Mouse (Mus musculus): ENCODE measurements at regions not wholly inside any gene's neighbourhood (a gene's known extent, or its start where the extent isn't known, plus 50 kb on each side); places are given as distances from the start of the nearest gene placed in this dataset.

- H3K27ac ChIP-seq (replicated peaks) = no peak overlapping the region
- no peak overlapping the region for H3K9ac ChIP-seq (ENCODE audit: low read length)
- no peak for TF ChIP-seq CTCF (IDR thresholded peaks at IDR 0.05; ENCODE audit: low read depth)
- no peak for TF ChIP-seq EP300 (optimal IDR thresholded peaks at IDR 0.05)
- DNase-seq (ENCODE audit: low spot score) (no peak), ATAC-seq (ENCODE audit: low FRiP score, low TSS enrichment) (no peak)
- WGBS = 88% methylated on average over 3 of the region's 3 CpGs
- 0 out of 2 replicates have a peak, but pooled peaks cover 2% of the 10 kb centered on the region for H3K36me3 ChIP-seq (ENCODE audit: control insufficient read depth, insufficient read depth, low read length)
- no peak overlapping the region for H3K4me3 ChIP-seq (ENCODE audit: low read depth, low read length)
- no peak overlapping the region for H3K4me2 ChIP-seq (replicated peaks; ENCODE audit: low read depth)
- H3K9me3 ChIP-seq (ENCODE audit: control insufficient read depth, low read length) = no peaks in the 10 kb centered on the region
- H3K4me1 ChIP-seq (replicated peaks; ENCODE audit: control insufficient read depth, insufficient read depth) = no peaks in the 10 kb centered on the region
- H3K27me3 ChIP-seq (ENCODE audit: control insufficient read depth, insufficient read depth, low read length) = no peaks in the 10 kb centered on the region
Measured at GRCm38 (mm10) chr13:119347988-119348387, 80.4 kb upstream of the Paip1 start.

GRCm38 (mm10) chr13:119351346-119351745 is 77.1 kb upstream of the Paip1 start:
- ATAC-seq (ENCODE audit: low FRiP score, low TSS enrichment) = no peak
- H3K4me2 ChIP-seq (replicated peaks; ENCODE audit: low read depth) = no peak overlapping the region
- no peak for DNase-seq (ENCODE audit: low spot score)
- 0 out of 2 replicates have a peak, but pooled peaks cover 10% of the 10 kb centered on the region for H3K36me3 ChIP-seq (ENCODE audit: control insufficient read depth, insufficient read depth, low read length)
- no peaks in the 10 kb centered on the region for H3K27me3 ChIP-seq (ENCODE audit: control insufficient read depth, insufficient read depth, low read length)
- no peak for TF ChIP-seq EP300 (optimal IDR thresholded peaks at IDR 0.05)
- no peak for TF ChIP-seq CTCF (IDR thresholded peaks at IDR 0.05; ENCODE audit: low read depth)
- H3K4me3 ChIP-seq (ENCODE audit: low read depth, low read length) = no peak overlapping the region
- H3K27ac ChIP-seq (replicated peaks) = no peak overlapping the region
- H3K4me1 ChIP-seq (replicated peaks; ENCODE audit: control insufficient read depth, insufficient read depth) = no peaks in the 10 kb centered on the region
- WGBS = 59% methylated on average over 13 of the region's 13 CpGs
- H3K9ac ChIP-seq (ENCODE audit: low read length) = no peak overlapping the region
- H3K9me3 ChIP-seq (ENCODE audit: control insufficient read depth, low read length) = no peaks in the 10 kb centered on the region

- Histone ChIP-seq H3K4me1 (replicated peaks; ENCODE audit: control insufficient read depth, insufficient read depth) (no peaks in the 10 kb centered on the region), H3K4me2 (replicated peaks; ENCODE audit: low read depth) (no peak overlapping the region), H3K27me3 (ENCODE audit: control insufficient read depth, insufficient read depth, low read length) (no peaks in the 10 kb centered on the region), H3K4me3 (ENCODE audit: low read depth, low read length) (no peak overlapping the region), H3K27ac (replicated peaks) (no peak overlapping the region), H3K9me3 (ENCODE audit: control insufficient read depth, low read length) (no peaks in the 10 kb centered on the region), H3K9ac (ENCODE audit: low read length) (no peak overlapping the region), H3K36me3 (ENCODE audit: control insufficient read depth, insufficient read depth, low read length) (peaks cover 16% of the 10 kb centered on the region)
- no peak for TF ChIP-seq EP300 (optimal IDR thresholded peaks at IDR 0.05)
- no peak for TF ChIP-seq CTCF (IDR thresholded peaks at IDR 0.05; ENCODE audit: low read depth)
- no peak for DNase-seq (ENCODE audit: low spot score)
- ATAC-seq (ENCODE audit: low FRiP score, low TSS enrichment) = no peak
- WGBS = 74% methylated on average over 3 of the region's 3 CpGs
Measured at GRCm38 (mm10) chr13:119358696-119359095, 69.7 kb upstream of the Paip1 start.

- H3K4me3 ChIP-seq (ENCODE audit: low read depth, low read length) = no peak overlapping the region
- WGBS = 41% methylated on average over 3 of the region's 3 CpGs
- no peak for ATAC-seq (ENCODE audit: low FRiP score, low TSS enrichment)
- H3K4me1 ChIP-seq (replicated peaks; ENCODE audit: control insufficient read depth, insufficient read depth) = no peaks in the 10 kb centered on the region
- no peaks in the 10 kb centered on the region for H3K27me3 ChIP-seq (ENCODE audit: control insufficient read depth, insufficient read depth, low read length)
- no peak overlapping the region for H3K27ac ChIP-seq (replicated peaks)
- H3K9me3 ChIP-seq (ENCODE audit: control insufficient read depth, low read length) = no peaks in the 10 kb centered on the region
- H3K36me3 ChIP-seq (ENCODE audit: control insufficient read depth, insufficient read depth, low read length) = 0 out of 2 replicates have a peak, but pooled peaks cover 5% of the 10 kb centered on the region
- peak; percentile 22 for DNase-seq (ENCODE audit: low spot score)
- TF ChIP-seq EP300 (optimal IDR thresholded peaks at IDR 0.05) = no peak
- peak; percentile 69 for TF ChIP-seq CTCF (IDR thresholded peaks at IDR 0.05; ENCODE audit: low read depth)
- no peak overlapping the region for H3K9ac ChIP-seq (ENCODE audit: low read length)
- H3K4me2 ChIP-seq (replicated peaks; ENCODE audit: low read depth) = no peak overlapping the region
Measured at GRCm38 (mm10) chr13:119363379-119363778, 65.0 kb upstream of the Paip1 start.

- H3K36me3 ChIP-seq (ENCODE audit: control insufficient read depth, insufficient read depth, low read length) = 0 out of 2 replicates have a peak, but pooled peaks cover 5% of the 10 kb centered on the region
- 88% methylated on average over 5 of the region's 5 CpGs for WGBS
- H3K9ac ChIP-seq (ENCODE audit: low read length) = no peak overlapping the region
Measured at GRCm38 (mm10) chr13:119364160-119364559, 64.2 kb upstream of the Paip1 start.

GRCm38 (mm10) chr13:119367544-119367943 is 60.9 kb upstream of the Paip1 start:
- no peak overlapping the region for H3K9ac ChIP-seq (ENCODE audit: low read length)
- 77% methylated on average over 5 of the region's 5 CpGs for WGBS
- H3K4me1 ChIP-seq (replicated peaks; ENCODE audit: control insufficient read depth, insufficient read depth) = no peaks in the 10 kb centered on the region
- no peak for DNase-seq (ENCODE audit: low spot score)
- H3K27me3 ChIP-seq (ENCODE audit: control insufficient read depth, insufficient read depth, low read length) = no peaks in the 10 kb centered on the region
- peaks cover 2% of the 10 kb centered on the region; the same call in 1 of the 2 replicates for H3K36me3 ChIP-seq (ENCODE audit: control insufficient read depth, insufficient read depth, low read length)
- H3K27ac ChIP-seq (replicated peaks) = no peak overlapping the region
- H3K4me3 ChIP-seq (ENCODE audit: low read depth, low read length) = no peak overlapping the region
- no peak for ATAC-seq (ENCODE audit: low FRiP score, low TSS enrichment)
- no peak overlapping the region for H3K4me2 ChIP-seq (replicated peaks; ENCODE audit: low read depth)
- H3K9me3 ChIP-seq (ENCODE audit: control insufficient read depth, low read length) = no peaks in the 10 kb centered on the region
- TF ChIP-seq EP300 (optimal IDR thresholded peaks at IDR 0.05) (no peak), CTCF (IDR thresholded peaks at IDR 0.05; ENCODE audit: low read depth) (no peak)

More at GRCm38 (mm10) chr13:119364160-119364559, 64.2 kb upstream of the Paip1 start:
- Histone ChIP-seq H3K4me3 (ENCODE audit: low read depth, low read length) (no peak overlapping the region), H3K9me3 (ENCODE audit: control insufficient read depth, low read length) (no peaks in the 10 kb centered on the region), H3K4me1 (replicated peaks; ENCODE audit: control insufficient read depth, insufficient read depth) (no peaks in the 10 kb centered on the region), H3K27ac (replicated peaks) (no peak overlapping the region), H3K4me2 (replicated peaks; ENCODE audit: low read depth) (no peak overlapping the region), H3K27me3 (ENCODE audit: control insufficient read depth, insufficient read depth, low read length) (no peaks in the 10 kb centered on the region)
- ATAC-seq (ENCODE audit: low FRiP score, low TSS enrichment) (no peak), DNase-seq (ENCODE audit: low spot score) (no peak)
- TF ChIP-seq EP300 (optimal IDR thresholded peaks at IDR 0.05) (no peak), CTCF (IDR thresholded peaks at IDR 0.05; ENCODE audit: low read depth) (peak; percentile 32; the same call in 1 of the 2 replicates)
